Mouse (Mus musculus) limb, embryonic 12.5 days (tissue): Measurements from ENCODE around the gene Olfr705. TPM values are rescaled to one million over a fixed set of nuclear protein-coding genes. Genes with fewer than 3 reads are reported as not detected.
"Not testable (repeated sequence)": the region's sequence is repeated elsewhere in the genome, so short reads cannot be mapped to it uniquely, and the experiment has no call there.

ENCODE experiments used
- ATAC-seq: fragments of 200-750 bp; cut with Nextera tagmentation; 2 replicates; pipeline ENCODE4 v1.8.0; 2017; ENCODE audit warnings: low read depth, moderate TSS enrichment; ENCODE audit not compliant: insufficient number of reproducible peaks, insufficient read depth, low FRiP score, low TSS enrichment
- H3K27ac ChIP-seq: fragments of 300-500 bp; sonication (generic); 2 replicates; pipeline ENCODE4 v1.5.1; 2016; ENCODE audit warnings: mild to moderate bottlenecking, moderate library complexity
- H3K27me3 ChIP-seq: fragments of 300-500 bp; sonication (generic); 2 replicates; pipeline ENCODE4 v1.6.1; 2016; ENCODE audit warnings: mild to moderate bottlenecking, moderate library complexity
- H3K36me3 ChIP-seq: fragments of 300-500 bp; sonication (generic); 2 replicates; pipeline ENCODE4 v1.6.1; 2016; ENCODE audit warnings: mild to moderate bottlenecking, moderate library complexity
- H3K4me1 ChIP-seq: fragments of 300-500 bp; sonication (generic); replicated peaks from 2 replicates; pipeline ENCODE4 v1.6.1; 2016
- H3K4me2 ChIP-seq: fragments of 300-500 bp; sonication (generic); 2 replicates; pipeline ENCODE4 v1.6.1; 2016; ENCODE audit warnings: mild to moderate bottlenecking, moderate library complexity
- H3K4me3 ChIP-seq: fragments of 300-500 bp; sonication (generic); replicated peaks from 2 replicates; pipeline ENCODE4 v1.5.1; 2016; ENCODE audit warnings: mild to moderate bottlenecking
- H3K9ac ChIP-seq: fragments of 300-500 bp; sonication (generic); replicated peaks from 2 replicates; pipeline ENCODE4 v1.6.1; 2016; ENCODE audit warnings: mild to moderate bottlenecking, moderate library complexity
- H3K9me3 ChIP-seq: fragments of 300-500 bp; sonication (generic); 2 replicates; pipeline ENCODE4 v1.6.1; 2016; ENCODE audit warnings: mild to moderate bottlenecking, moderate library complexity
- WGBS: fragments of 180-500 bp; shearing (Covaris S2); methylation state at CpG from one replicate; pipeline ENCODE4 v1.1.7; 2016; 5-methylcytosine and 5-hydroxymethylcytosine counted together
- polyA plus RNA-seq: library from polyadenylated mRNA; unstranded; fragments of >200 nt; fragmentation: Nextera tagmentation; extraction: Ambion mirVana; gene quantifications from 2 replicates; pipeline ENCODE4 v1.2.1, GENCODE M21; 2016

The Olfr705 gene
- polyA plus RNA-seq = not detected in 2 replicates

GRCm38 (mm10) chr7:106876791-106877190 is at the start of gene Olfr705:
TSS of gene Olfr705 (minus strand) at chr7:106876891.
- Histone ChIP-seq H3K27ac (no peak within 1 kb of the TSS), H3K4me2 (no peak within 1 kb of the TSS), H3K4me1 (no peaks in the 10 kb centered on the region), H3K4me3 (no peak within 1 kb of the TSS), H3K9me3 (no peaks in the 10 kb centered on the region), H3K27me3 (no peaks in the 10 kb centered on the region), H3K36me3 (no peaks in the 10 kb centered on the region), H3K9ac (no peak within 1 kb of the TSS)
- ATAC-seq = no peak
- 80% methylated on average over 3 of the region's 3 CpGs for WGBS

DNA sequence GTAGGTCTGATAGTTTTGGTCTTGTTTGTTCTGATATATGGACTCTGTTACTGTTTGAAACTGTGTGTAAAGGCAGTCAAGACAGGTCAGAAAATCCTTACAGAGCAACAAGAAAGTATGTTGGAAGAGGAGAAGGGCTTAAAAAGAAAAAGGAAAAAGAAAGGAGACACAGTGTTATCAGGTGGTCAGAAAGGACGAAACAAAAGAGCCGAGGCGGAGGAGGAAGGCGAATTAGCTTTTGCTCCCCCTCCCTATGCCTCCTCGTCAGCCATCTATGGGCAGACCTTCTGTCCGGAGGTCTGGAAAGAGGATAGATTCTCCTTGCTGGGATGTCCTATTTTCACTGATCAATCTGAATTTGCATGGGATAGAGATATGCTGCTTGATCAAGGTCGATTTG is 44.3 kb upstream of the Olfr705 start:
- WGBS = 89% methylated on average over 7 of the region's 7 CpGs
- H3K4me2 ChIP-seq, ATAC-seq, H3K36me3 ChIP-seq, H3K27me3 ChIP-seq, H3K9me3 ChIP-seq, H3K4me1 ChIP-seq, H3K27ac ChIP-seq, H3K9ac ChIP-seq, H3K4me3 ChIP-seq: not testable (repeated sequence)

DNA sequence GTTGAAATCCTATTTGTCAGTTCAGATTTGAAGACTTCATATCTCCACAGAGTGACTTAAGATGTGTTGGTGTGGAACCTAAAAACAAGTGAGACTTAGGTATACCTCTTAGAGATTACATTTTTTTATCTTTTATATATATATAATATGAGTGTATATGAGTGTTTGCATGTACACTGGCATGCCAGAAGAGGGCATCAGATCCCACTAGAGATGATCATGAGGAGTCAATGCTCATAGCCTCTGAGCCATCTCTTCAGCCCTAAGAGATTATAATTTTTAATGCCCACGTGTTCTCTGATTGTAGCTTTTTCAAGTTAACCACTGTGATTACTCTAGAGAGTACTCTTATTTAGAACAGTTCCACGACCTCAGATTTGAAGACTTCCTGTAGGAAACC is 31.0 kb upstream of the Olfr705 start, which contains the start of gene Olfr1532-ps1:
TSS of gene Olfr1532-ps1 (plus strand) at position 326 of the 400 bp plus-strand sequence.
- no peaks in the 10 kb centered on the region for H3K27me3 ChIP-seq
- no peaks in the 10 kb centered on the region for H3K36me3 ChIP-seq
- no peak within 1 kb of the TSS for H3K27ac ChIP-seq
- H3K4me3 ChIP-seq = no peak within 1 kb of the TSS
- H3K9me3 ChIP-seq = no peaks in the 10 kb centered on the region
- no peak for ATAC-seq
- 60% methylated on average over 2 of the region's 2 CpGs for WGBS
- H3K4me1 ChIP-seq = no peaks in the 10 kb centered on the region
- H3K4me2 ChIP-seq = no peak within 1 kb of the TSS
- no peak within 1 kb of the TSS for H3K9ac ChIP-seq

- H3K9ac ChIP-seq, H3K4me3 ChIP-seq, H3K9me3 ChIP-seq, H3K4me1 ChIP-seq, H3K4me2 ChIP-seq, H3K27ac ChIP-seq, ATAC-seq, H3K36me3 ChIP-seq, H3K27me3 ChIP-seq: not testable (repeated sequence)
- WGBS = 86% methylated on average over 3 of the region's 3 CpGs
These were observed 24.4 kb upstream of the Olfr705 start, which contains the start of gene Olfr707 for GRCm38 (mm10) chr7:106901141-106901540. TSS of gene Olfr707 (minus strand) at chr7:106901241.

- no peak for ATAC-seq
- H3K27me3 ChIP-seq = no peaks in the 10 kb centered on the region
- H3K9ac ChIP-seq = no peak within 1 kb of the TSS
- H3K9me3 ChIP-seq = no peaks in the 10 kb centered on the region
- 83% methylated on average over 2 of the region's 2 CpGs for WGBS
- H3K4me2 ChIP-seq = no peak within 1 kb of the TSS
- no peaks in the 10 kb centered on the region for H3K4me1 ChIP-seq
- H3K36me3 ChIP-seq = no peaks in the 10 kb centered on the region
- no peak within 1 kb of the TSS for H3K27ac ChIP-seq
- no peak within 1 kb of the TSS for H3K4me3 ChIP-seq
These were observed 11.4 kb upstream of the Olfr705 start, which contains the start of gene Olfr706 for GRCm38 (mm10) chr7:106888062-106888461. TSS of gene Olfr706 (minus strand) at chr7:106888162.

GRCm38 (mm10) chr7:106862885-106863284 is 13.8 kb downstream of the Olfr705 start, which contains the start of gene Olfr704:
TSS of gene Olfr704 (plus strand) at chr7:106863185.
- Histone ChIP-seq H3K9ac (no peak within 1 kb of the TSS), H3K27me3 (no peaks in the 10 kb centered on the region), H3K27ac (no peak within 1 kb of the TSS), H3K4me2 (no peak within 1 kb of the TSS), H3K4me1 (no peaks in the 10 kb centered on the region), H3K4me3 (no peak within 1 kb of the TSS), H3K9me3 (peaks cover 4% of the 10 kb centered on the region; the same call in 1 of the 2 replicates), H3K36me3 (no peaks in the 10 kb centered on the region)
- ATAC-seq = no peak

- no peaks in the 10 kb centered on the region for H3K27me3 ChIP-seq
- H3K9me3 ChIP-seq = no peaks in the 10 kb centered on the region
- no peak for ATAC-seq
- H3K27ac ChIP-seq = no peak within 1 kb of the TSS
- H3K9ac ChIP-seq = no peak within 1 kb of the TSS
- H3K4me1 ChIP-seq = no peaks in the 10 kb centered on the region
- H3K4me3 ChIP-seq = no peak within 1 kb of the TSS
- no peaks in the 10 kb centered on the region for H3K36me3 ChIP-seq
- H3K4me2 ChIP-seq = no peak within 1 kb of the TSS
- WGBS = 78% methylated on average over 2 of the region's 2 CpGs
These were observed 33.6 kb downstream of the Olfr705 start, which contains the start of gene Olfr703 for GRCm38 (mm10) chr7:106843060-106843459. TSS of gene Olfr703 (plus strand) at chr7:106843360.

DNA sequence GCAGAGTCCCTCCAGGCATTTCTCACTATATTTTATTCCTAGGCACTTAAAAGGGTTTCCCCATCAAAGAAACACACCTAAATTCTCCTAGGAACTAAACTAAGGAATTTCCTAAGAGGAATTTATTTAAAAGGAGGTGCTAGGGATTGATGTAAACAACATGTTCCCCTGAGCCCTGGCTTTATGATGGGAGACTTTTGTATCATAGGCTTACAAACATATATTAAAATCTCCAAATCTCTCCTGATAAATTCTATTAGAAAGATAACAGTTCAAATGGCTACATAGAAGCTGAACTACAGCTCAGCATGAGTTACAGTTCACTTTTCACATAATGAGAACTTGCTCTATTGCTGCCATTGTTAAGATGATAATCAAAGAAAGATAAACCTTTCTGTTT is 42.9 kb downstream of the Olfr705 start, which contains the start of gene Olfr702:
TSS of gene Olfr702 (minus strand) at position 101 of the 400 bp plus-strand sequence.
- H3K9ac ChIP-seq = no peak within 1 kb of the TSS
- no peak for ATAC-seq

More for the DNA sequence above, 42.9 kb downstream of the Olfr705 start, which contains the start of gene Olfr702:
- H3K4me2 ChIP-seq = no peak within 1 kb of the TSS
- no peaks in the 10 kb centered on the region for H3K36me3 ChIP-seq
- no peaks in the 10 kb centered on the region for H3K9me3 ChIP-seq
- H3K4me1 ChIP-seq = no peaks in the 10 kb centered on the region
- H3K4me3 ChIP-seq = no peak within 1 kb of the TSS
- H3K27ac ChIP-seq = no peak within 1 kb of the TSS
- H3K27me3 ChIP-seq = no peaks in the 10 kb centered on the region

Other genes with a start within 250 kb of the Olfr705 start
- gene Olfr693, start 196.3 kb downstream of the Olfr705 start, polyA plus RNA-seq = not detected in 2 replicates
- not detected in 2 replicates for gene Olfr694, start 185.1 kb downstream of the Olfr705 start, polyA plus RNA-seq
- gene Olfr695, start 160.5 kb downstream of the Olfr705 start, polyA plus RNA-seq = not detected in 2 replicates
- not detected in 2 replicates for gene Olfr697, start 134.4 kb downstream of the Olfr705 start, polyA plus RNA-seq
- not detected in 2 replicates for gene Olfr698, start 121.5 kb downstream of the Olfr705 start, polyA plus RNA-seq
- gene Olfr699, start 83.7 kb downstream of the Olfr705 start, polyA plus RNA-seq = not detected in 2 replicates
- not detected in 2 replicates for gene Olfr700, start 68.1 kb downstream of the Olfr705 start, polyA plus RNA-seq
- not detected in 2 replicates for gene Olfr701, start 62.8 kb downstream of the Olfr705 start, polyA plus RNA-seq
- gene Olfr702, start 43.0 kb downstream of the Olfr705 start, polyA plus RNA-seq = not detected in 2 replicates
- not detected in 2 replicates for gene Olfr703, start 33.5 kb downstream of the Olfr705 start, polyA plus RNA-seq
- not detected in 2 replicates for gene Olfr704, start 13.7 kb downstream of the Olfr705 start, polyA plus RNA-seq
- gene Olfr706, start 11.3 kb upstream of the Olfr705 start, polyA plus RNA-seq = not detected in 2 replicates
- gene Olfr707, start 24.4 kb upstream of the Olfr705 start, polyA plus RNA-seq = not detected in 2 replicates
- not detected in 2 replicates for gene Olfr1532-ps1, start 31.1 kb upstream of the Olfr705 start, polyA plus RNA-seq
- not detected in 2 replicates for gene Olfr709-ps1, start 55.3 kb upstream of the Olfr705 start, polyA plus RNA-seq
- gene Olfr710, start 71.4 kb upstream of the Olfr705 start, polyA plus RNA-seq = not detected in 2 replicates
- not detected in 2 replicates for gene Olfr6, start 87.0 kb upstream of the Olfr705 start, polyA plus RNA-seq
- not detected in 2 replicates for gene Olfr711, start 98.6 kb upstream of the Olfr705 start, polyA plus RNA-seq
- gene Olfr2, start 129.2 kb upstream of the Olfr705 start, polyA plus RNA-seq = not detected in 2 replicates
- gene Olfr713, start 154.3 kb upstream of the Olfr705 start, polyA plus RNA-seq = not detected in 2 replicates
- gene Olfr714, start 194.1 kb upstream of the Olfr705 start, polyA plus RNA-seq = not detected in 2 replicates
- gene Olfr17, start 216.3 kb upstream of the Olfr705 start, polyA plus RNA-seq = not detected in 2 replicates
- not detected in 2 replicates for gene Olfr715b, start 233.5 kb upstream of the Olfr705 start, polyA plus RNA-seq